8 mouse cellular contexts compared by ENCODE assay signal in the genomic region with DNA sequence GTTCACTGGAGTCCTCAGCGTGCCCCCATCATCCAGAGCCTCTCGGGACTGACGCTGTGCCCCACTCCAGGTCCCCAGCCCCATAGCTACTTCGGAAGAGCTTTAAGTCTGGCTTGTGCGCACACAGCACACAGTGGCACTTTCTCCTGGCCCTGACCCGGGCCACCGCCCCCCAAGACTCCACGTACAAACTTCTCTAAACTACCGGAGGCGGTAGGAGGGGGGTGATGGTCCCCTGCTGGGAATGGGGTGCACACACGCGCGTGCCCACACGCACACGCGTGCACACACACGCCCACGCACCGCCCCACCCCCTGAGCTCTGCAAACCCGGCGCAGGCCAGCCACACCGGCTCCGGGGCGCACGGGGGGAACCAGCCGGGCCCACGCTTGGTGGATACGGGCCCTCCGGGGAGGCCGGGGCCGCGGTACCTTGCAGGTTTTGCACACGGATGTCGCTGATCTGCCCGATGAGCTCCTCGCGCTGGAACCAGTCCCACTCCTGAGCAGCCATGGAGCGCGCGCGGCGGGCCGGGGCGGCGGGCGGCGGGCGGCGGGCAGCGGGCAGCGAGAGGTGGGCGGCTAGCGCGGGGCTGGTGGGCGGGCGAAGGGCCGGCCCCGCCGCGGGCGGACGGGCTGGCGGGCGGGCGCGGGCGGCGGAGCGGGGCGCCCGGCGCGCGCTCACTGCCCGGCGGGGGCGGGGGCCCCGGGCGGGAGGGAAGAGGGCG. TPM values are rescaled to one million over a fixed set of nuclear protein-coding genes. Genes with fewer than 3 reads are reported as not detected.
DNase-seq lines count a peak whose midpoint lies in the region; ATAC-seq and TF ChIP-seq lines count a peak whose summit lies in the region.

A gene (minus strand): TSS at position 638 of the 727 bp plus-strand sequence.

- H3K27me3 ChIP-seq in heart, embryonic 10.5 days (ENCODE audit: insufficient read depth, poor library complexity, severe bottlenecking), result peaks cover 11% of the 10 kb centered on the region
- no peaks in the 10 kb centered on the region for H3K27me3 ChIP-seq in kidney, embryonic 15.5 days
- H3K27me3 ChIP-seq in liver, embryonic 13.5 days, result peaks cover 43% of the 10 kb centered on the region
- 0 out of 2 replicates have a peak, but pooled peaks cover 2% of the 10 kb centered on the region for H3K27me3 ChIP-seq in neural tube, embryonic 15.5 days (replicated peaks)

- H3K9me3 ChIP-seq in heart, embryonic 10.5 days, result no peaks in the 10 kb centered on the region
- H3K9me3 ChIP-seq in kidney, embryonic 15.5 days (replicated peaks), result no peaks in the 10 kb centered on the region
- H3K9me3 ChIP-seq in liver, embryonic 13.5 days (replicated peaks), result no peaks in the 10 kb centered on the region
- no peaks in the 10 kb centered on the region for H3K9me3 ChIP-seq in neural tube, embryonic 15.5 days (replicated peaks)

- H3K4me1 ChIP-seq in lung, adult 2 months (ENCODE audit: control insufficient read depth, insufficient read depth, low read length), result peaks cover 3% of the 10 kb centered on the region; the same call in 1 of the 2 replicates
- peaks cover 16% of the 10 kb centered on the region for H3K4me1 ChIP-seq in heart, embryonic 10.5 days
- peaks cover 22% of the 10 kb centered on the region for H3K4me1 ChIP-seq in kidney, embryonic 15.5 days
- H3K4me1 ChIP-seq in liver, embryonic 13.5 days (replicated peaks), result peaks cover 6% of the 10 kb centered on the region
- peaks cover 18% of the 10 kb centered on the region for H3K4me1 ChIP-seq in neural tube, embryonic 15.5 days

- TF ChIP-seq POLR2A in lung, adult 2 months (IDR thresholded peaks at IDR 0.05; ENCODE audit: borderline replicate concordance, extremely low read depth, low read depth, low read length), result no peak

- no peak for TF ChIP-seq CTCF in lung, adult 2 months (IDR thresholded peaks at IDR 0.05; ENCODE audit: insufficient read depth, low read length)

- WGBS in lung, adult 2 months, result 4% methylated on average over 45 of the region's 80 CpGs
- WGBS in heart, embryonic 10.5 days, result 4% methylated on average over 49 of the region's 80 CpGs
- WGBS in kidney, embryonic 15.5 days, result under 1% methylated on average over 39 of the region's 80 CpGs
- 2% methylated on average over 55 of the region's 80 CpGs for WGBS in liver, embryonic 13.5 days (ENCODE audit: insufficient replicate concordance)
- under 1% methylated on average over 48 of the region's 80 CpGs for WGBS in neural tube, embryonic 15.5 days

- peak within 1 kb of the TSS; percentile 86 for H3K9ac ChIP-seq in kidney, embryonic 15.5 days
- H3K9ac ChIP-seq in liver, embryonic 13.5 days, result peak within 1 kb of the TSS; percentile 64
- H3K9ac ChIP-seq in neural tube, embryonic 15.5 days (replicated peaks), result peak within 1 kb of the TSS; percentile 88

- peak; percentile 47 for ATAC-seq in kidney, embryonic 15.5 days (replicated peaks; ENCODE audit: low FRiP score)
- ATAC-seq in liver, embryonic 13.5 days (ENCODE audit: low read depth), result 0 out of 2 replicates have a peak, but pooled peaks have one; percentile 16
- peak; percentile 67 for ATAC-seq in neural tube, embryonic 15.5 days (ENCODE audit: low FRiP score)

- H3K27ac ChIP-seq in heart, embryonic 10.5 days, result peak within 1 kb of the TSS; percentile 89
- peak within 1 kb of the TSS; percentile 85 for H3K27ac ChIP-seq in kidney, embryonic 15.5 days
- H3K27ac ChIP-seq in liver, embryonic 13.5 days, result no peak within 1 kb of the TSS
- peak within 1 kb of the TSS; percentile 72 for H3K27ac ChIP-seq in neural tube, embryonic 15.5 days (replicated peaks)

- DNase-seq in lung, adult 2 months, result no peak
- no peak for DNase-seq in lung, postnatal 25 days (ENCODE audit: low spot score)
- DNase-seq in embryo, embryonic 10 days (ENCODE audit: low spot score), result peak; percentile 41
- no peak for DNase-seq in heart, embryonic 10.5 days (ENCODE audit: low spot score)
- no peak for DNase-seq in liver, embryonic 13.5 days
- DNase-seq in spleen, postnatal 4 days (ENCODE audit: low spot score in 2 of 2), result no peak

- H3K4me2 ChIP-seq in kidney, embryonic 15.5 days, result peak within 1 kb of the TSS; percentile 97
- peak within 1 kb of the TSS; percentile 75 for H3K4me2 ChIP-seq in liver, embryonic 13.5 days
- peak within 1 kb of the TSS; percentile 94 for H3K4me2 ChIP-seq in neural tube, embryonic 15.5 days

- peak within 1 kb of the TSS; percentile 56 for H3K4me3 ChIP-seq in lung, adult 2 months (replicated peaks; ENCODE audit: extremely low read depth, low read depth, low read length)
- H3K4me3 ChIP-seq in heart, embryonic 10.5 days, result peak within 1 kb of the TSS; percentile 84
- H3K4me3 ChIP-seq in kidney, embryonic 15.5 days (replicated peaks), result peak within 1 kb of the TSS; percentile 87
- H3K4me3 ChIP-seq in liver, embryonic 13.5 days (replicated peaks), result peak within 1 kb of the TSS; percentile 60
- peak within 1 kb of the TSS; percentile 79 for H3K4me3 ChIP-seq in neural tube, embryonic 15.5 days (replicated peaks)

- H3K36me3 ChIP-seq in heart, embryonic 10.5 days, result no peaks in the 10 kb centered on the region
- H3K36me3 ChIP-seq in kidney, embryonic 15.5 days, result no peaks in the 10 kb centered on the region
- no peaks in the 10 kb centered on the region for H3K36me3 ChIP-seq in liver, embryonic 13.5 days
- H3K36me3 ChIP-seq in neural tube, embryonic 15.5 days, result no peaks in the 10 kb centered on the region

RNA-seq across cellular contexts. Expression of the gene that starts here (rescaled TPM):
- 3.4 and 6.1 TPM in 2 replicates for polyA plus RNA-seq in lung, adult 2 months (2012; rRNA removed)
- polyA plus RNA-seq in heart, embryonic 10.5 days (2016; fragmentation: Nextera tagmentation; extraction: Ambion mirVana), result 1.1 and 2.1 TPM in 2 replicates
- polyA plus RNA-seq in kidney, embryonic 15.5 days (2015; fragmentation: Nextera tagmentation; extraction: Ambion mirVana), result 4.9 and 5.5 TPM in 2 replicates
- polyA plus RNA-seq in liver, embryonic 13.5 days (2015; fragmentation: Nextera tagmentation; extraction: Ambion mirVana), result 0.17 and 0.24 TPM in 2 replicates
- 1.3 and 1.6 TPM in 2 replicates for polyA plus RNA-seq in neural tube, embryonic 15.5 days (2015; fragmentation: Nextera tagmentation; extraction: Ambion mirVana)

Comparison
In these comparisons a context has a peak if more than half of its experiments do, and no peak if none do; other contexts are left out.
1. Peak in ATAC-seq, H3K4me3 ChIP-seq, H3K9ac ChIP-seq and H3K4me2 ChIP-seq in liver, embryonic 13.5 days; RNA of the gene not detected or under 1 TPM.
2. ATAC-seq: peak in every context shown above with its lines; median percentile 67 in neural tube, embryonic 15.5 days; 47 in kidney, embryonic 15.5 days; 16 in liver, embryonic 13.5 days.